Mouse (Mus musculus): ENCODE measurements at regions not wholly inside any gene's neighbourhood (a gene's known extent, or its start where the extent isn't known, plus 50 kb on each side); places are given as distances from the start of the nearest gene placed in this dataset.

DNA sequence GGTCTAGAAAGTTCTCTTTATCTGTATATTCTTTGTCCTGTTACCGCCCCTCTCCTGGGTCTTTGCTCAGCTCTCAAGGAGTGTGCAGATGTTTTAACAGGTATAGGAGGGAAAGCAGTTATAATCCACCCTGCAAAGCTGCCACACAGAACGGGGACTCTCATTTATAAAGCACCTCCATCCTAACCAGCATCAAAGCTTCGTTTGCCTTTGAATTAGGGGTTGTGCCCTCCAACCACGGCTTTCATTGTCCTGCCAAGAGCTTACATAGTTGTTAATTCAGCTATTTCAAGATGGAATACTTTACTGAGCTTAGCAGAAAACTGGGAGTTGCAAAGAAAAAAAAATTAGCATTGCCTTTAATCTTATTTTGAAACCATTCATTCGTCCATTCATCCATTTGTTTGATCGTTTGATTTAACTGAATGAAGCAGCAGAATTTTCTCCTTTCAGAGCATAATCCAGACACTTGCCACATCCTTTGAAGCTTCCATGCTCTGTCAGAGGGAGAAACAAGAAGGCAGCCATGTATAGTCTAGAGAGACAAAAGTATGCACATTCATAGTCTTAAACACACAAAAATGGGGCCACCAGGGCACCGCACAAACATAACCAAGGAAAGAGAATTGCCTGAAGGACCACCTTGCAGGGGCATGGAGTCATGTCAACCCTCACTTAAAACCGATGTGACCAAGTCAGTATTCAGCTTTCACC is 116.2 kb downstream of the Kdr start:
- Histone ChIP-seq H3K4me3 (ENCODE audit: insufficient read depth, low read length) (no peak overlapping the region), H3K4me1 (ENCODE audit: control insufficient read depth, insufficient read depth, low read length) (no peaks in the 10 kb centered on the region), H3K27ac (ENCODE audit: insufficient read depth, low read length) (no peak overlapping the region)
- TF ChIP-seq POLR2A (IDR thresholded peaks at IDR 0.05; ENCODE audit: extremely low read depth, insufficient read depth, low read length) (no peak), CTCF (IDR thresholded peaks at IDR 0.05; ENCODE audit: extremely low read depth, insufficient read depth, low read length) (no peak)

DNA sequence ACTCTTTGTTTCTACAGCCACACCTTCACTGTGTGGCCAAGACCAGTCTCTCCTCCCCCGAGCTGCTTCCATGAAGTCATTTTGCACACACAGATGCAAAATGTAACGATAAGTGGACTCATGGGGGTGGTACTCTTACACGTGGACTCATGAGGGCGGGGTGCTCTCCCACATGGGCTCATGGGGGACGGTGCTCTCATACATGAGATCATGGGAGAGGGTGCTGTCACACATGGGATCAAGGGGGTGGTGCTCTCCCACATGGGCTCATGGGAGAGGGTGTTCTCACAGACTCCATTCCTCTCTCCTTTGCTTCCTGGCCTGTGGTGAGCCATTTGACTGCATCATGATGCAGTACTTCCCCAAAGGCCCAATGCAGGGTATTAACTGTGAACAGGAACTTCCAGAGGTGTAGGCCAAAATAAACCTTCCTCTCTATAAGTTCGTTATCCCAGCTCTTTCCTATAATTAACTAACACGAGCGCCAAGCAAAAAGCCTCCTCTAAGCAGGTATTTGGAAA is 118.9 kb downstream of the Kdr start:
- no peaks in the 10 kb centered on the region for H3K4me1 ChIP-seq (ENCODE audit: control insufficient read depth, insufficient read depth, low read length)
- TF ChIP-seq CTCF (IDR thresholded peaks at IDR 0.05; ENCODE audit: extremely low read depth, insufficient read depth, low read length) (no peak), POLR2A (IDR thresholded peaks at IDR 0.05; ENCODE audit: extremely low read depth, insufficient read depth, low read length) (no peak)

DNA sequence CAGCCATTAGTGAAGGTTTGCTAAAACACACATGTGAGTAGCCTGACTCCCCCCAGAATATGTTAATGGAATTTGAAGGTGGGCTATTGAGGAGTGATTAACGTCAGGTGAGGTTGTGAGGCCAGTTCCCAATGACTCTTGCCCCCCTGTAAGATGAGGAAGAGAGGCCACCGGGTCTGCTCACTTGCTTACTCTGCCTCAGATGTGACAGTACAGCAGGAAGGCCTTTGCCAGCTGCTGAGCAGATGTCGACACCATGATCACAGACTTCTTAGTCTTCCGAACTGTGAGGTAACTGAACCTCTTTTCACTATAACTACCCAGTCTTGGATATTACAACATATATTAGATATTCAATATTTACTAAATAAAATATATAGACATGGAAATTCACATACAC is 127.4 kb downstream of the Kdr start:
- Histone ChIP-seq H3K27ac (ENCODE audit: insufficient read depth, low read length) (no peak overlapping the region), H3K4me3 (ENCODE audit: insufficient read depth, low read length) (no peak overlapping the region), H3K4me1 (ENCODE audit: control insufficient read depth, insufficient read depth, low read length) (peaks cover 2% of the 10 kb centered on the region; the same call in 1 of the 2 replicates)
- TF ChIP-seq POLR2A (IDR thresholded peaks at IDR 0.05; ENCODE audit: extremely low read depth, insufficient read depth, low read length) (no peak), CTCF (IDR thresholded peaks at IDR 0.05; ENCODE audit: extremely low read depth, insufficient read depth, low read length) (no peak)

More for the DNA sequence above, 118.9 kb downstream of the Kdr start:
- Histone ChIP-seq H3K27ac (ENCODE audit: insufficient read depth, low read length) (no peak overlapping the region), H3K4me3 (ENCODE audit: insufficient read depth, low read length) (no peak overlapping the region)

DNA sequence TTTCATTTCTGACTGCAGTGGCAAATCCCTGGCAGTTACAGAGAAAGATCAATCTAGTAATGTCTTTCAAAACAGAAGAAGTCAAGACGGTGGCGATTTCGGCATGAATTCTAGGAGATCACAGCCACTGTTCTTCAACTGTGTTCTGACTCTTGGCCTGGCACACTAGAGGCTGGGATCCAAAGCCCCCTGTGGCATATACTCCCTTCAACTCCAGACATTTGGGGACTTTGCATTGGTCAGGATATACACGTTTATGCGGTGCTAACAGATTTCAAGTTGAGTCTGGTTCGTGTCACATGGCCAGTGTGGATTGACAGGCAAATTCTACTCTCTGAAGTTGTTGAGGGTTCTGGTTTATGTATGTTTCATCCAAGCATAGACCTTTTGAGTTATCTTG is 130.3 kb downstream of the Kdr start:
- no peak overlapping the region for H3K27ac ChIP-seq (ENCODE audit: insufficient read depth, low read length)
- H3K4me3 ChIP-seq (ENCODE audit: insufficient read depth, low read length): no peak overlapping the region
- TF ChIP-seq CTCF (IDR thresholded peaks at IDR 0.05; ENCODE audit: extremely low read depth, insufficient read depth, low read length) (no peak), POLR2A (IDR thresholded peaks at IDR 0.05; ENCODE audit: extremely low read depth, insufficient read depth, low read length) (no peak)
- H3K4me1 ChIP-seq (ENCODE audit: control insufficient read depth, insufficient read depth, low read length): no peaks in the 10 kb centered on the region

DNA sequence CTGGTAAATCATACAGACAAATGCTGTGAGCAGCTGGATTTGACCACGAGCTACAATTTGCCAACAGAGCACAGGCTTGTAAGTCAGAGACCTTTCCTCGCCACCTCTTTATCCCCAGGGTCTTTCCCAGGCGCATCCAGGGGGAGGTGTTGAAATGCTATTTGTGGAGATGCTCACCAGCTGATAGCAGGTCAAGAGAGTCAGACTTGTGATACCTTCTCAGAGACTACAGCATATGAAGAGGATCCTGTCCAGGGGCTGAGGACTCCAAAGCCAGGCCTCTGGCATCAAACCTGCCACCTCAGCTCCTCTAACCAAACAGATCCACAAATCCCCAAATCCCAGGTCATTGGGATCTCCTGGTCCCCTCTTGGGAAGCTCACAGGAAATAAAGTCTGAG is 130.9 kb downstream of the Kdr start:
- H3K27ac ChIP-seq (ENCODE audit: insufficient read depth, low read length): no peak overlapping the region
- no peaks in the 10 kb centered on the region for H3K4me1 ChIP-seq (ENCODE audit: control insufficient read depth, insufficient read depth, low read length)
- H3K4me3 ChIP-seq (ENCODE audit: insufficient read depth, low read length): no peak overlapping the region
- no peak for TF ChIP-seq POLR2A (IDR thresholded peaks at IDR 0.05; ENCODE audit: extremely low read depth, insufficient read depth, low read length)
- TF ChIP-seq CTCF (IDR thresholded peaks at IDR 0.05; ENCODE audit: extremely low read depth, insufficient read depth, low read length): no peak

DNA sequence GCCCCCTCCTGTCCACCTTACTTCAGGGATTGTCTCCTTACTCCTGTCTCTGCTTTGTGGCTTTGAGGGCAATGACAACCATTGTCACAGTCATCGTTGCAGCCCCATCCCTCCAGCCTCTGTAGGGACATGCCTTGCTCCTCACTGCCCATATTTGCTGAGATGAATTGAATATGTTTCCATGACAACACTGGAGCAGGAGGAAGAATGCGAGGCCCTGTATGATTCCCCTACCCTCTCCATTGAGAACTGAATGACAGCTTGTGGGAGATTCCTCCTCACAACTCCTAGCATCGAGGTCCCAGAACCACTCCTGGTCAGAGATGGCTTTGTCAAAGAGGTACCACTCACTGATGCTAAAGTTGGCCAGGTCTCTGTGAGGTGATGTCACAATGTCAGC is 132.2 kb downstream of the Kdr start:
- Histone ChIP-seq H3K4me3 (ENCODE audit: insufficient read depth, low read length) (no peak overlapping the region), H3K27ac (ENCODE audit: insufficient read depth, low read length) (no peak overlapping the region)
- TF ChIP-seq POLR2A (IDR thresholded peaks at IDR 0.05; ENCODE audit: extremely low read depth, insufficient read depth, low read length): no peak
- TF ChIP-seq CTCF (IDR thresholded peaks at IDR 0.05; ENCODE audit: extremely low read depth, insufficient read depth, low read length): no peak

DNA sequence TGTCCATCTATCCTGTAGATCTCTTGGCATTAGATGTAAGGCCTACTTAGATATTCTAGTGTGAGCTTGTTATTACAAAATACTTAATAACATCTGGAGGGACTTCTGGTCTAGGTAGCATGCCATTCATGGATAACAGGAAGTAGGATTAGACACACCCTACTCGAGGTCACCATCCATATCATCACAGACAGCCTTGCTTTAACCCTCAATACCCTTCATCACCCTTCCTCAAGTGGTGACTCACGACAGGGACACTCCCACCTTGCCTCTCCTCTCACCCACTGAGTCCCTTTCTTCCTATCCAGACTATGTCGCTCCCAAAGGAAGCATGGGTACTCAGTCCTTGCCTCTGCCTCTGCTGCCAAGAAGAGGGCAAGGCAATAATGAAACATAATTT is 134.5 kb downstream of the Kdr start:
- no peak overlapping the region for H3K27ac ChIP-seq (ENCODE audit: insufficient read depth, low read length)
- no peaks in the 10 kb centered on the region for H3K4me1 ChIP-seq (ENCODE audit: control insufficient read depth, insufficient read depth, low read length)
- H3K4me3 ChIP-seq (ENCODE audit: insufficient read depth, low read length): no peak overlapping the region
- TF ChIP-seq CTCF (IDR thresholded peaks at IDR 0.05; ENCODE audit: extremely low read depth, insufficient read depth, low read length): no peak

More for the DNA sequence above, 132.2 kb downstream of the Kdr start:
- no peaks in the 10 kb centered on the region for H3K4me1 ChIP-seq (ENCODE audit: control insufficient read depth, insufficient read depth, low read length)

DNA sequence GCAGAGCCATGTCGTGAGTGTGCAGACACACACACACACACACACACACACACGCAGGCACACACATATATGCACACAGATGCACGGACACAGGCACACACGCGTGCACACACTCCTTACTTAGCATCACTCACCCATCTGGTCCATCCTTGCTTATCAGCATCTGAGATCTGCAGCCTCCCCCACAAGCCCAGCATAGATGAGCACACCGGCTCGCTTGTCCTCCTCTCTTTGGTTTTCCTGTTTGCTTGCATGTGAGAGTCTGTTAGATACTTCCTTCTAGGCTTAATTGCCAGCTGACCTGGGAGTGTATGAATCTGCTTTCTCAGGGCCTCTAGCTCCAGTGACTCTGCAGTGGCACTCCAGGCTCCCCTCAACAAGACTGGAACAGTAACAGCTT is 137.8 kb downstream of the Kdr start:
- H3K4me3 ChIP-seq (ENCODE audit: insufficient read depth, low read length): no peak overlapping the region
- H3K27ac ChIP-seq (ENCODE audit: insufficient read depth, low read length): no peak overlapping the region
- TF ChIP-seq POLR2A (IDR thresholded peaks at IDR 0.05; ENCODE audit: extremely low read depth, insufficient read depth, low read length) (no peak), CTCF (IDR thresholded peaks at IDR 0.05; ENCODE audit: extremely low read depth, insufficient read depth, low read length) (no peak)
- no peaks in the 10 kb centered on the region for H3K4me1 ChIP-seq (ENCODE audit: control insufficient read depth, insufficient read depth, low read length)

DNA sequence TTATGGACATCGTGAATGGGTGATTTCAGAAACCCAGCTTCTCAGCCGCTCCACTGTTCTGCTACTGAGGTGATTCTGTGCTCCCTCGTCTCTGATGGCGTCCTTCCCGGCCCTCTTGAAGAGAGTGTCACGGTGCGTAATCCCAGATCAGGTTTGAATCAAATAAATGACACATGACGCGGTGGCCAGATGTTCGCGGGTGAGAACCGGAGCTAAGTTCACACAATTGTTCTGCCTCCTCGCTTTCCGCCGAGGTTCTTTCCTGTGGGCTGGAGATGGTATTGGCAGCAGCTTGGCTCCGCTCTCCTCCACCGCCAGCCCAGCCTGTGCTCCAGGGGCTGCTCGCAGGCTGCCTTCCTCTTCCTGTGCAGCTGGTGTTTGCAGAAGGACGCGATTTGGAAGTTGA is 142.7 kb downstream of the Kdr start:
- Histone ChIP-seq H3K4me1 (ENCODE audit: control insufficient read depth, insufficient read depth, low read length) (no peaks in the 10 kb centered on the region), H3K27ac (ENCODE audit: insufficient read depth, low read length) (no peak overlapping the region), H3K4me3 (ENCODE audit: insufficient read depth, low read length) (no peak overlapping the region; the same call in 1 of the 2 replicates)
- TF ChIP-seq CTCF (IDR thresholded peaks at IDR 0.05; ENCODE audit: extremely low read depth, insufficient read depth, low read length) (no peak), POLR2A (IDR thresholded peaks at IDR 0.05; ENCODE audit: extremely low read depth, insufficient read depth, low read length) (no peak)

DNA sequence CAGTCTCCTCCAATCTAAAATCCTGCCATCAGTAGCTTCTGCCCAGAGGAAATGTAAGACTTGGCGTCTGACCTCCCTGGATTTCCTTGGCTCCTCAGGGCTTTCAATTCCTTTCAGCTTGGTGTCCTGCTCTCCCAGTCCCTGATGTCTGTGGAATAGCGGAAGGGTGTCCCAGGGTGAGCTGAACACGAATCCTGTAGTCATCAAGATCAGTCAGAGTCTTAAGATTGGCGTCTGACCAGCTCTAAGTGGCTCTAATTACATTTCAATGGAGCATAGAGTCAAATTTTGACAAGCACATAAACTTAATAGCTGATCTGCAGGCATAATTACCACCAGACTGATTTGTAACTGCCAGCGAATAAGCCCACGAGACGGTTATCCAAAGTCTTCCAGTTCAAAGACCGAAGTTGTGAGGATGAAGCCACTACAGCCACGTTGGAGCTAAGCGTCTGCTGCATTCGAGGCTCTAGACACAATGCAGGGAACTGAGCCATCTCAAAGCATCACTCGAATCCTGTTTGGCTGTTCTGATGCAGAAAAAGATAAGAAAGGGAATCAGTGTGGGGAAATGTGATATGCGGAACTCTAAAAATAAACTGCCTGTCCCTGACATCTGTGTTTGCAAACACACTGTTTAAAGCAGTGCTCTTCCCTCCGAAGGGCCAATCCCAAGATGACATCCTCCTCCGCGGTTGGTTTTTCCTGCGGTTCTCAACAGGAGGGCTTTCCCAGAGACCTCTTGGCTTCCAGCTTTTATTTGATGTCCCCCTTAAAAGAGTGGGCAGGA is 143.3 kb downstream of the Kdr start:
- Histone ChIP-seq H3K27ac (ENCODE audit: insufficient read depth, low read length) (no peak overlapping the region), H3K4me1 (ENCODE audit: control insufficient read depth, insufficient read depth, low read length) (no peaks in the 10 kb centered on the region), H3K4me3 (ENCODE audit: insufficient read depth, low read length) (no peak overlapping the region)
- TF ChIP-seq CTCF (IDR thresholded peaks at IDR 0.05; ENCODE audit: extremely low read depth, insufficient read depth, low read length) (no peak), POLR2A (IDR thresholded peaks at IDR 0.05; ENCODE audit: extremely low read depth, insufficient read depth, low read length) (no peak)

Measured in cortical plate, adult 2 months (tissue).